Mouse (Mus musculus): ENCODE measurements at regions not wholly inside any gene's neighbourhood (a gene's known extent, or its start where the extent isn't known, plus 50 kb on each side); places are given as distances from the start of the nearest gene placed in this dataset.
"Not testable (repeated sequence)": the region's sequence is repeated elsewhere in the genome, so short reads cannot be mapped to it uniquely, and the experiment has no call there.

GRCm38 (mm10) chr14:36310324-36310723 is 215.6 kb downstream of the 4930474N05Rik start:
- no peak overlapping the region for H3K4me3 ChIP-seq (ENCODE audit: control insufficient read depth in 1 of 2, insufficient read depth in 1 of 2, low read depth in 2 of 2, low read length in 2 of 2)
- no peak overlapping the region for H3K9ac ChIP-seq (ENCODE audit: control insufficient read depth, low read depth, low read length, poor library complexity, severe bottlenecking)
- H3K36me3 ChIP-seq (ENCODE audit: control insufficient read depth in 1 of 2, insufficient read depth in 2 of 2, low read length in 2 of 2): peaks cover 0 to 16% of the 10 kb centered on the region in 2 experiments; a peak in 2 of 4 replicates
- H3K79me2 ChIP-seq (ENCODE audit: control insufficient read depth, insufficient read depth, low read length, poor library complexity): no peaks in the 10 kb centered on the region
- H3K9me3 ChIP-seq (replicated peaks; ENCODE audit: insufficient read depth, low read length): no peaks in the 10 kb centered on the region
- H3K27ac ChIP-seq (ENCODE audit: control insufficient read depth, low read depth, low read length): no peak overlapping the region
- H3K4me1 ChIP-seq (ENCODE audit: control insufficient read depth in 1 of 2, insufficient read depth in 2 of 2, low read length in 2 of 2): peaks cover 6 to 11% of the 10 kb centered on the region in 2 experiments
- DNase-seq (ENCODE audit: low read depth, low spot score): no peak
- no peaks in the 10 kb centered on the region for H3K27me3 ChIP-seq (ENCODE audit: control insufficient read depth in 1 of 2, insufficient read depth in 2 of 2, low read length in 2 of 2)
- TF ChIP-seq E2F4 (IDR thresholded peaks at IDR 0.05; ENCODE audit: borderline replicate concordance, low read depth, low read length) (no peak), MEF2A (IDR thresholded peaks at IDR 0.05; ENCODE audit: extremely low read depth, insufficient replicate concordance, low read depth, low read length, poor library complexity, severe bottlenecking) (no peak), MYB (IDR thresholded peaks at IDR 0.05; ENCODE audit: low read depth, low read length) (no peak), NELFE (IDR thresholded peaks at IDR 0.05; ENCODE audit: low read depth, low read length) (no peak), POLR2A (IDR thresholded peaks at IDR 0.05; ENCODE audit: control insufficient read depth in 1 of 2, insufficient read depth in 1 of 2, low read depth in 1 of 2, low read length in 2 of 2, poor library complexity in 1 of 2) (no peak)

- H3K36me3 ChIP-seq (ENCODE audit: control insufficient read depth in 1 of 2, insufficient read depth in 2 of 2, low read length in 2 of 2): peaks cover 0 to 35% of the 10 kb centered on the region in 2 experiments; a peak in 2 of 4 replicates
- H3K4me1 ChIP-seq (ENCODE audit: control insufficient read depth in 1 of 2, insufficient read depth in 2 of 2, low read length in 2 of 2): peaks cover 13 to 22% of the 10 kb centered on the region in 2 experiments
- DNase-seq (ENCODE audit: low read depth, low spot score): peak; percentile 15
- TF ChIP-seq GATA1 (IDR thresholded peaks at IDR 0.05; ENCODE audit: low read depth, low read length) (peak; percentile 52; the same call in 1 of the 2 replicates), ETS1 (IDR thresholded peaks at IDR 0.05; ENCODE audit: low read depth, low read length) (peak; percentile 62), EP300 (IDR thresholded peaks at IDR 0.05; ENCODE audit: low read depth in 1 of 2, low read length in 2 of 2) (peak; percentile 36 to 62; a peak in 3 of 4 replicates), TCF12 (IDR thresholded peaks at IDR 0.05; ENCODE audit: low read depth, low read length) (peak; percentile 29; the same call in 1 of the 2 replicates)
- H3K79me2 ChIP-seq (ENCODE audit: control insufficient read depth, insufficient read depth, low read length, poor library complexity); H3K9me3 ChIP-seq (replicated peaks; ENCODE audit: insufficient read depth, low read length); H3K9ac ChIP-seq (ENCODE audit: control insufficient read depth, low read depth, low read length, poor library complexity, severe bottlenecking); H3K4me3 ChIP-seq (ENCODE audit: control insufficient read depth in 1 of 2, insufficient read depth in 1 of 2, low read depth in 2 of 2, low read length in 2 of 2); H3K27me3 ChIP-seq (ENCODE audit: control insufficient read depth in 1 of 2, insufficient read depth in 2 of 2, low read length in 2 of 2): not testable (repeated sequence)
- H3K27ac ChIP-seq (ENCODE audit: control insufficient read depth, low read depth, low read length): peak overlapping the region; percentile 60
Measured at GRCm38 (mm10) chr14:36314673-36315072, 220.0 kb downstream of the 4930474N05Rik start.

GRCm38 (mm10) chr14:36316418-36317111 is 221.8 kb downstream of the 4930474N05Rik start:
- Histone ChIP-seq H3K27ac (ENCODE audit: control insufficient read depth, low read depth, low read length) (peak overlapping the region; percentile 98), H3K4me1 (ENCODE audit: control insufficient read depth in 1 of 2, insufficient read depth in 2 of 2, low read length in 2 of 2) (peaks cover 13 to 22% of the 10 kb centered on the region in 2 experiments), H3K79me2 (ENCODE audit: control insufficient read depth, insufficient read depth, low read length, poor library complexity) (no peaks in the 10 kb centered on the region), H3K9ac (ENCODE audit: control insufficient read depth, low read depth, low read length, poor library complexity, severe bottlenecking) (peak overlapping the region; percentile 49), H3K4me3 (ENCODE audit: control insufficient read depth in 1 of 2, insufficient read depth in 1 of 2, low read depth in 2 of 2, low read length in 2 of 2) (peak overlapping the region in 1 of 2 experiments; percentile 43; a peak in 2 of 4 replicates), H3K27me3 (ENCODE audit: control insufficient read depth in 1 of 2, insufficient read depth in 2 of 2, low read length in 2 of 2) (no peaks in the 10 kb centered on the region), H3K9me3 (replicated peaks; ENCODE audit: insufficient read depth, low read length) (no peaks in the 10 kb centered on the region; the same call in 1 of the 2 replicates), H3K36me3 (ENCODE audit: control insufficient read depth in 1 of 2, insufficient read depth in 2 of 2, low read length in 2 of 2) (peaks cover 0 to 35% of the 10 kb centered on the region in 2 experiments; a peak in 2 of 4 replicates)
- DNase-seq (ENCODE audit: low read depth, low spot score): peak; percentile 78
- TF ChIP-seq CHD2 (IDR thresholded peaks at IDR 0.05; ENCODE audit: low read length) (peak; percentile 34), ZKSCAN1 (IDR thresholded peaks at IDR 0.05; ENCODE audit: low read depth, low read length) (no peak), ZMIZ1 (IDR thresholded peaks at IDR 0.05; ENCODE audit: low read depth, low read length) (0 out of 2 replicates have a peak, but pooled peaks have one; percentile 42), RCOR1 (IDR thresholded peaks at IDR 0.05; ENCODE audit: low read depth, low read length) (peak; percentile 70), GATA1 (IDR thresholded peaks at IDR 0.05; ENCODE audit: low read depth, low read length) (no peak), E2F4 (IDR thresholded peaks at IDR 0.05; ENCODE audit: borderline replicate concordance, low read depth, low read length) (no peak), MYC (IDR thresholded peaks at IDR 0.05; ENCODE audit: low read depth, low read length) (0 out of 2 replicates have a peak, but pooled peaks have one; percentile 39), POLR2AphosphoS2 (IDR thresholded peaks at IDR 0.05; ENCODE audit: low read length) (no peak), ZNF384 (IDR thresholded peaks at IDR 0.05; ENCODE audit: low read depth, low read length) (no peak; the same call in 1 of the 2 replicates), NELFE (IDR thresholded peaks at IDR 0.05; ENCODE audit: low read depth, low read length) (no peak), EP300 (IDR thresholded peaks at IDR 0.05; ENCODE audit: low read depth in 1 of 2, low read length in 2 of 2) (peak; percentile 94 to 95), POLR2A (IDR thresholded peaks at IDR 0.05; ENCODE audit: control insufficient read depth in 1 of 2, insufficient read depth in 1 of 2, low read depth in 1 of 2, low read length in 2 of 2, poor library complexity in 1 of 2) (no peak), ETS1 (IDR thresholded peaks at IDR 0.05; ENCODE audit: low read depth, low read length) (peak; percentile 98), JUND (IDR thresholded peaks at IDR 0.05; ENCODE audit: low read depth, low read length) (no peak), POLR2AphosphoS5 (IDR thresholded peaks at IDR 0.05; ENCODE audit: borderline replicate concordance, low read depth, low read length) (no peak), BHLHE40 (IDR thresholded peaks at IDR 0.05; ENCODE audit: borderline replicate concordance, low read depth, low read length) (no peak), CHD1 (IDR thresholded peaks at IDR 0.05; ENCODE audit: low read depth, low read length) (no peak), MAFK (IDR thresholded peaks at IDR 0.05; ENCODE audit: borderline replicate concordance, low read depth, low read length) (no peak), HCFC1 (IDR thresholded peaks at IDR 0.05; ENCODE audit: low read depth, low read length) (no peak; the same call in 1 of the 2 replicates), MAX (IDR thresholded peaks at IDR 0.05; ENCODE audit: low read length) (no peak)

All from MEL (cell line).